Comparison of ENCODE assay signal across 10 mouse cellular contexts in genomic region chr10:116828099-116828498, GRCm38 (mm10).
DNase-seq lines count a peak whose midpoint lies in the region; ATAC-seq and TF ChIP-seq lines count a peak whose summit lies in the region.
"Had no signal": no experiment of that assay in that cellular context is flagged by ENCODE, and none has a peak within 500 bp of the region (broad histone marks: within the 10 kb centered on the region; RNA-seq: fewer than 3 reads in every experiment).

No protein-coding gene starts in this region.

- intact Hi-C loops in left cerebral cortex, adult 2 months (cut with DNase I), result no loop called here

- H3K27ac ChIP-seq in heart, embryonic 11.5 days (ENCODE audit: low read depth, low read length), result no peak overlapping the region
- H3K27ac ChIP-seq in embryonic facial prominence, embryonic 14.5 days (replicated peaks; ENCODE audit: low read depth, low read length), result 0 out of 2 replicates have a peak overlapping the region, but pooled peaks have one; percentile 10
- no peak overlapping the region for H3K27ac ChIP-seq in left cerebral cortex, adult 2 months
- H3K27ac ChIP-seq: forebrain, embryonic 10.5 days had no signal

- ATAC-seq in heart, embryonic 11.5 days (replicated peaks; ENCODE audit: insufficient number of reproducible peaks, low FRiP score, low TSS enrichment), result no peak
- peak; percentile 89; the same call in 1 of the 2 replicates for ATAC-seq in embryonic facial prominence, embryonic 14.5 days (ENCODE audit: low read depth)

- no peaks in the 10 kb centered on the region for H3K27me3 ChIP-seq in heart, embryonic 11.5 days (ENCODE audit: control insufficient read depth, insufficient read depth, low read length)
- H3K27me3 ChIP-seq in embryonic facial prominence, embryonic 14.5 days (replicated peaks; ENCODE audit: control insufficient read depth, insufficient read depth, low read length), result no peaks in the 10 kb centered on the region

- H3K9me3 ChIP-seq in heart, embryonic 11.5 days (replicated peaks; ENCODE audit: control insufficient read depth, low read length), result no peaks in the 10 kb centered on the region
- H3K9me3 ChIP-seq in embryonic facial prominence, embryonic 14.5 days (ENCODE audit: control insufficient read depth, low read length), result no peaks in the 10 kb centered on the region
- H3K9me3 ChIP-seq: forebrain, embryonic 10.5 days had no signal

- WGBS in heart, embryonic 11.5 days (ENCODE audit: insufficient replicate concordance), result 56% methylated on average over 4 of the region's 4 CpGs
- WGBS in embryonic facial prominence, embryonic 14.5 days, result 28% methylated on average over 4 of the region's 4 CpGs

- no peak for TF ChIP-seq CTCF in left cerebral cortex, adult 2 months (IDR thresholded peaks at IDR 0.05)

- H3K4me2 ChIP-seq in heart, embryonic 11.5 days, result no peak overlapping the region
- no peak overlapping the region for H3K4me2 ChIP-seq in embryonic facial prominence, embryonic 14.5 days (ENCODE audit: low read depth, low read length)

- no peaks in the 10 kb centered on the region for H3K36me3 ChIP-seq in heart, embryonic 11.5 days (ENCODE audit: control insufficient read depth, insufficient read depth, low read length)
- H3K36me3 ChIP-seq in embryonic facial prominence, embryonic 14.5 days (ENCODE audit: control insufficient read depth, insufficient read depth, low read length), result no peaks in the 10 kb centered on the region
- H3K36me3 ChIP-seq: forebrain, embryonic 10.5 days had no signal

- no peak overlapping the region for H3K9ac ChIP-seq in heart, embryonic 11.5 days (ENCODE audit: low read depth, low read length)
- H3K9ac ChIP-seq in embryonic facial prominence, embryonic 14.5 days (ENCODE audit: low read depth, low read length), result no peak overlapping the region

- H3K4me3 ChIP-seq in heart, embryonic 11.5 days (ENCODE audit: low read depth, low read length), result no peak overlapping the region
- H3K4me3 ChIP-seq in embryonic facial prominence, embryonic 14.5 days (ENCODE audit: low read depth, low read length), result no peak overlapping the region
- no peak overlapping the region for H3K4me3 ChIP-seq in left cerebral cortex, adult 2 months
- H3K4me3 ChIP-seq: forebrain, embryonic 10.5 days had no signal

- H3K4me1 ChIP-seq in heart, embryonic 11.5 days (ENCODE audit: control insufficient read depth, insufficient read depth, low read length), result no peaks in the 10 kb centered on the region; the same call in 1 of the 2 replicates
- H3K4me1 ChIP-seq in embryonic facial prominence, embryonic 14.5 days (ENCODE audit: control insufficient read depth, insufficient read depth, low read length), result 0 out of 2 replicates have a peak, but pooled peaks cover 3% of the 10 kb centered on the region

- peak; percentile 94 for DNase-seq in heart, adult 11 months
- peak; percentile 68 for DNase-seq in embryonic facial prominence, embryonic 14.5 days (ENCODE audit: low spot score)
- DNase-seq in heart, postnatal 4 days, result peak; percentile 24
- peak; percentile 27 for DNase-seq in mesoderm, embryonic 11.5 days (ENCODE audit: low read depth, low spot score)
- no peak for DNase-seq in layer of hippocampus, adult 11-12 months (ENCODE audit: low spot score)
- DNase-seq in left cerebral cortex, adult 2 months (ENCODE audit: extremely low spot score in 1 of 2, low spot score in 2 of 2), result no peak
- DNase-seq in adrenal gland, postnatal 4 days (ENCODE audit: low spot score in 2 of 2), result no peak
- DNase-seq: cerebellum, adult 11 months had no signal

Comparison
In these comparisons a context has a peak if more than half of its experiments do, and no peak if none do; other contexts are left out.
1. DNase-seq: peak in heart, adult 11 months (single experiment), embryonic facial prominence, embryonic 14.5 days (single experiment), heart, postnatal 4 days (single experiment) and mesoderm, embryonic 11.5 days (single experiment); none in layer of hippocampus, adult 11-12 months (single experiment), left cerebral cortex, adult 2 months (0 of 2) and adrenal gland, postnatal 4 days (0 of 2).